Mouse (Mus musculus): ENCODE measurements around the gene Hoxa2. TPM values are rescaled to one million over a fixed set of nuclear protein-coding genes. Genes with fewer than 3 reads are reported as not detected.

Gene Hoxa2
- polyA plus RNA-seq, 1 experiment from 2014 or later = not detected

- H3K4me1 ChIP-seq (replicated peaks; ENCODE audit: control insufficient read depth, insufficient read depth, low read length) = no peaks in the 10 kb centered on the region
- no peak overlapping the region; the same call in 1 of the 2 replicates for H3K9ac ChIP-seq (ENCODE audit: low read length)
- no peaks in the 10 kb centered on the region for H3K36me3 ChIP-seq (ENCODE audit: control insufficient read depth, insufficient read depth, low read length)
- ATAC-seq (replicated peaks; ENCODE audit: low FRiP score) (no peak), DNase-seq (ENCODE audit: low spot score) (no peak)
- no peak overlapping the region for H3K4me3 ChIP-seq (ENCODE audit: low read depth, low read length)
- H3K4me2 ChIP-seq (ENCODE audit: low read depth, low read length, severe bottlenecking) = no peak overlapping the region
- no peaks in the 10 kb centered on the region for H3K9me3 ChIP-seq (ENCODE audit: control insufficient read depth, low read length)
- no peaks in the 10 kb centered on the region for H3K27me3 ChIP-seq (ENCODE audit: control insufficient read depth, insufficient read depth, low read length)
- no peak overlapping the region for H3K27ac ChIP-seq (ENCODE audit: low read depth, low read length)
- 82% methylated on average over 4 of the region's 4 CpGs for WGBS
These were observed 41.0 kb downstream of the Hoxa2 start for GRCm38 (mm10) chr6:52123673-52124072.

- Histone ChIP-seq H3K4me1 (replicated peaks; ENCODE audit: control insufficient read depth, insufficient read depth, low read length) (no peaks in the 10 kb centered on the region), H3K27me3 (ENCODE audit: control insufficient read depth, insufficient read depth, low read length) (no peaks in the 10 kb centered on the region), H3K27ac (ENCODE audit: low read depth, low read length) (no peak overlapping the region)
These were observed 43.5 kb downstream of the Hoxa2 start for GRCm38 (mm10) chr6:52121173-52121572.

GRCm38 (mm10) chr6:52118903-52119635 lies 45.6 kb downstream of the Hoxa2 start:
- Histone ChIP-seq H3K9ac (ENCODE audit: low read length) (no peak overlapping the region), H3K4me2 (ENCODE audit: low read depth, low read length, severe bottlenecking) (no peak overlapping the region), H3K27ac (ENCODE audit: low read depth, low read length) (0 out of 2 replicates have a peak overlapping the region, but pooled peaks have one; percentile 50), H3K4me1 (replicated peaks; ENCODE audit: control insufficient read depth, insufficient read depth, low read length) (no peaks in the 10 kb centered on the region), H3K27me3 (ENCODE audit: control insufficient read depth, insufficient read depth, low read length) (no peaks in the 10 kb centered on the region), H3K36me3 (ENCODE audit: control insufficient read depth, insufficient read depth, low read length) (no peaks in the 10 kb centered on the region), H3K4me3 (ENCODE audit: low read depth, low read length) (no peak overlapping the region), H3K9me3 (ENCODE audit: control insufficient read depth, low read length) (no peaks in the 10 kb centered on the region)
- 39% methylated on average over 6 of the region's 6 CpGs for WGBS
- no peak for ATAC-seq (replicated peaks; ENCODE audit: low FRiP score)
- no peak for DNase-seq (ENCODE audit: low spot score)

More at GRCm38 (mm10) chr6:52121173-52121572, 43.5 kb downstream of the Hoxa2 start:
- H3K9me3 ChIP-seq (ENCODE audit: control insufficient read depth, low read length) = no peaks in the 10 kb centered on the region
- H3K4me3 ChIP-seq (ENCODE audit: low read depth, low read length) = no peak overlapping the region
- no peak for ATAC-seq (replicated peaks; ENCODE audit: low FRiP score)
- 73% methylated on average over 3 of the region's 3 CpGs for WGBS
- no peak overlapping the region for H3K4me2 ChIP-seq (ENCODE audit: low read depth, low read length, severe bottlenecking)
- no peak overlapping the region for H3K9ac ChIP-seq (ENCODE audit: low read length)
- DNase-seq (ENCODE audit: low spot score) = no peak
- H3K36me3 ChIP-seq (ENCODE audit: control insufficient read depth, insufficient read depth, low read length) = no peaks in the 10 kb centered on the region

- no peak overlapping the region for H3K4me2 ChIP-seq (ENCODE audit: low read depth, low read length, severe bottlenecking)
- DNase-seq (ENCODE audit: low spot score) (no peak), ATAC-seq (replicated peaks; ENCODE audit: low FRiP score) (no peak)
- H3K9me3 ChIP-seq (ENCODE audit: control insufficient read depth, low read length) = no peaks in the 10 kb centered on the region
- no peaks in the 10 kb centered on the region for H3K4me1 ChIP-seq (replicated peaks; ENCODE audit: control insufficient read depth, insufficient read depth, low read length)
- no peaks in the 10 kb centered on the region for H3K27me3 ChIP-seq (ENCODE audit: control insufficient read depth, insufficient read depth, low read length)
- WGBS = 29% methylated on average over 5 of the region's 5 CpGs
- H3K27ac ChIP-seq (ENCODE audit: low read depth, low read length) = no peak overlapping the region
- H3K4me3 ChIP-seq (ENCODE audit: low read depth, low read length) = no peak overlapping the region
- H3K36me3 ChIP-seq (ENCODE audit: control insufficient read depth, insufficient read depth, low read length) = no peaks in the 10 kb centered on the region
- no peak overlapping the region for H3K9ac ChIP-seq (ENCODE audit: low read length)
These were observed 48.7 kb downstream of the Hoxa2 start for GRCm38 (mm10) chr6:52115899-52116298.

Other genes starting within 250 kb of the Hoxa2 start
- gene Skap2, start 152.3 kb downstream of the Hoxa2 start, polyA plus RNA-seq (2014; fragmentation: Nextera tagmentation; extraction: Ambion mirVana) = 6.1 and 7.7 TPM in 2 replicates
- gene Hoxa1, start 6.5 kb downstream of the Hoxa2 start, polyA plus RNA-seq (2014; fragmentation: Nextera tagmentation; extraction: Ambion mirVana) = 0.43 TPM in 1 of 2 replicates, not detected in the other
- gene 5730596B20Rik, start 12.7 kb upstream of the Hoxa2 start, polyA plus RNA-seq (2014; fragmentation: Nextera tagmentation; extraction: Ambion mirVana) = not detected in 2 replicates
- not detected in 2 replicates for gene Hoxa4, start 26.9 kb upstream of the Hoxa2 start, polyA plus RNA-seq (2014; fragmentation: Nextera tagmentation; extraction: Ambion mirVana)
- not detected in 2 replicates for gene Hoxa5, start 39.8 kb upstream of the Hoxa2 start, polyA plus RNA-seq (2014; fragmentation: Nextera tagmentation; extraction: Ambion mirVana)
- gene Hoxa6, start 43.9 kb upstream of the Hoxa2 start, polyA plus RNA-seq (2014; fragmentation: Nextera tagmentation; extraction: Ambion mirVana) = not detected in 2 replicates
- not detected in 2 replicates for gene Hoxa3, start 48.5 kb upstream of the Hoxa2 start, polyA plus RNA-seq (2014; fragmentation: Nextera tagmentation; extraction: Ambion mirVana)
- not detected in 2 replicates for gene Gm28308, start 48.5 kb upstream of the Hoxa2 start, polyA plus RNA-seq (2014; fragmentation: Nextera tagmentation; extraction: Ambion mirVana)
- gene Hoxa7, start 57.0 kb upstream of the Hoxa2 start, polyA plus RNA-seq (2014; fragmentation: Nextera tagmentation; extraction: Ambion mirVana) = not detected in 2 replicates
- gene Hoxa9, start 66.3 kb upstream of the Hoxa2 start, polyA plus RNA-seq (2014; fragmentation: Nextera tagmentation; extraction: Ambion mirVana) = not detected in 2 replicates
- not detected in 2 replicates for gene Hoxa10, start 76.0 kb upstream of the Hoxa2 start, polyA plus RNA-seq (2014; fragmentation: Nextera tagmentation; extraction: Ambion mirVana)
- gene Hoxa11, start 81.0 kb upstream of the Hoxa2 start, polyA plus RNA-seq (2014; fragmentation: Nextera tagmentation; extraction: Ambion mirVana) = not detected in 2 replicates
- gene Hoxa13, start 96.0 kb upstream of the Hoxa2 start, polyA plus RNA-seq (2014; fragmentation: Nextera tagmentation; extraction: Ambion mirVana) = not detected in 2 replicates
- not detected in 2 replicates for gene Evx1, start 148.7 kb upstream of the Hoxa2 start, polyA plus RNA-seq (2014; fragmentation: Nextera tagmentation; extraction: Ambion mirVana)

Data from forebrain, embryonic 11.5 days (tissue).